Mouse (Mus musculus) C2C12 (cell line): Measurements from ENCODE around the gene Spint4. TPM values are rescaled to one million over a fixed set of nuclear protein-coding genes. Genes with fewer than 3 reads are reported as not detected.
"Not testable (repeated sequence)": the region's sequence is repeated elsewhere in the genome, so short reads cannot be mapped to it uniquely, and the experiment has no call there.

Source experiments
- H3K27me3 ChIP-seq: one replicate; pipeline ENCODE4 v1.6.1; 2011; ENCODE audit not compliant: control insufficient read depth, insufficient read depth, insufficient read length
- H3K36me3 ChIP-seq: one replicate; pipeline ENCODE4 v1.6.1; 2011; ENCODE audit not compliant: control insufficient read depth, insufficient read depth
- H3K4me3 ChIP-seq: one replicate; pipeline ENCODE4 v1.5.1; 2011; ENCODE audit warnings: mild to moderate bottlenecking, control low read depth; ENCODE audit not compliant: poor library complexity, insufficient read depth, severe bottlenecking
- H3K79me2 ChIP-seq: one replicate; pipeline ENCODE4 v1.6.1; 2011; ENCODE audit not compliant: control insufficient read depth, insufficient read depth
- H3K79me3 ChIP-seq: one replicate; pipeline ENCODE4 v1.6.1; 2011; ENCODE audit warnings: low read depth, control low read depth
- H3ac ChIP-seq: one replicate; pipeline ENCODE3; 2011; ENCODE audit warnings: low read depth; ENCODE audit not compliant: control insufficient read depth, insufficient read length
- CEBPB ChIP-seq: IDR thresholded peaks from one replicate; pipeline ENCODE4 v1.6.1; 2011; ENCODE audit warnings: low read depth, mild to moderate bottlenecking, control low read depth, moderate library complexity
- CTCF ChIP-seq: IDR thresholded peaks from one replicate; pipeline ENCODE4 v1.5.1; 2011; ENCODE audit not compliant: control insufficient read depth, insufficient read depth, insufficient read length
- FOSL1 ChIP-seq: IDR thresholded peaks from one replicate; pipeline ENCODE4 v1.8.0; 2011; ENCODE audit warnings: mild to moderate bottlenecking, low read length; ENCODE audit not compliant: poor library complexity, insufficient read depth, severe bottlenecking
- MAX ChIP-seq: IDR thresholded peaks from one replicate; pipeline ENCODE4 v1.6.1; 2011; ENCODE audit warnings: mild to moderate bottlenecking, control low read depth
- MYOD1 ChIP-seq: IDR thresholded peaks from one replicate; pipeline ENCODE4 v1.6.1; 2011; ENCODE audit warnings: low read depth; ENCODE audit not compliant: control insufficient read depth, insufficient read length
- MYOG ChIP-seq: IDR thresholded peaks from one replicate; pipeline ENCODE4 v1.6.1; 2011; ENCODE audit not compliant: control insufficient read depth, insufficient read length; ENCODE audit errors: extremely low read depth
- USF1 ChIP-seq: IDR thresholded peaks from one replicate; pipeline ENCODE4 v1.6.1; 2011; ENCODE audit warnings: low read depth, mild to moderate bottlenecking, control low read depth, moderate library complexity
- polyA plus RNA-seq: library from polyadenylated mRNA; unstranded; fragments of >200 nt; fragmentation: generic; extraction: Trizol; gene quantifications from one replicate; pipeline ENCODE4 v1.2.1, GENCODE M21; 2012; ENCODE audit warnings: missing spikeins

The Spint4 gene
- polyA plus RNA-seq, 1 experiment: not detected

GRCm38 (mm10) chr2:164701761-164702160 lies 3.5 kb downstream of the Spint4 start:
- Histone ChIP-seq H3K36me3 (no peaks in the 10 kb centered on the region), H3ac (no peak overlapping the region), H3K4me3 (no peak overlapping the region), H3K79me3 (no peaks in the 10 kb centered on the region), H3K79me2 (no peaks in the 10 kb centered on the region), H3K27me3 (peaks cover 16% of the 10 kb centered on the region)
- TF ChIP-seq MAX (no peak), CEBPB (no peak), FOSL1 (peak; percentile 28)

DNA sequence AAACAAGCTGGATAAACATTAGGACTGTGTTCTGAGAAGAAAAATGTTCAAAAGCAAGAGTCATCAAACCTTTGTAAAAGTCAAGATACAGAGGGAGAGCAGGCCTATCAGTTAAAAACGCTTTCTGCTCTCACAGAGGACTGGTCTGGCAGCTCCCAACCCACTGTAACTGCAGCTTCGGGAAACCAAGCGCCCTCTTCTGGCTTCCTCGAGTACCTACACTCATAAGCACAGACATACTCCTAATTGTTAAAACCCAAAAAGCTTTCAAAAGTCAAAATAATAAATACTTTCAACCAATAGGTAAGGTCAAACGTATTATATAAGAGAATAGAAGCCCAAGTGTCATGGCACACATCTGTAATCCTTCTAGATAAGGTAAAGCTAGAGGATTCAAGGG lies 5.9 kb downstream of the Spint4 start:
- no peak overlapping the region for H3ac ChIP-seq
- TF ChIP-seq USF1 (no peak), MYOG (no peak), FOSL1 (no peak), CEBPB (no peak), MYOD1 (no peak), CTCF (no peak), MAX (no peak)
- no peaks in the 10 kb centered on the region for H3K36me3 ChIP-seq
- H3K79me3 ChIP-seq: no peaks in the 10 kb centered on the region
- no peak overlapping the region for H3K4me3 ChIP-seq
- H3K79me2 ChIP-seq: no peaks in the 10 kb centered on the region
- H3K27me3 ChIP-seq: peaks cover 20% of the 10 kb centered on the region

- no peak for TF ChIP-seq FOSL1
- TF ChIP-seq USF1: no peak
- TF ChIP-seq MAX: no peak
- no peak for TF ChIP-seq MYOG
- TF ChIP-seq CTCF: no peak
- no peak for TF ChIP-seq MYOD1
- no peak for TF ChIP-seq CEBPB
- Histone ChIP-seq H3K27me3 (peaks cover 21% of the 10 kb centered on the region), H3K4me3 (no peak overlapping the region), H3K79me2 (no peaks in the 10 kb centered on the region), H3ac (no peak overlapping the region), H3K36me3 (no peaks in the 10 kb centered on the region), H3K79me3 (no peaks in the 10 kb centered on the region)
These were observed 7.0 kb downstream of the Spint4 start for GRCm38 (mm10) chr2:164705328-164705727.

DNA sequence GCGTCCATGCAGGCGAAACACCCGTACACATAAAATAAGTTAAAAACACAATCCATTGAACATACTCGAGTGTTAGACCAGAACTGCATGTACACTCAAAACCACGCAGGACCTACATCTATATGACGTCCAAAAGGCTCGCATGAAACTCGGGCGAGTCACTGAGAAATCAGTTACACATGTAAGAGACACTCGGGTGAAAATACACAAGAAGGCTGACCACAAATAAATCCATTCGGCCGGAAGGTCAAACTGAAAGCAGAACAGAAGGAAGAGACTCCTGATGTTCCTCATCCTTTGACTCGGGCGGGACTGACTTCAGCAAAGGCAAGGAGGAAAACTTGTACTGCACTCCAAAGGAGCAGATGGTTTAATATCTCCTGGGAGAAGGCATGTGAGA lies 7.7 kb downstream of the Spint4 start:
- no peaks in the 10 kb centered on the region for H3K79me3 ChIP-seq
- H3K79me2 ChIP-seq: no peaks in the 10 kb centered on the region
- no peak overlapping the region for H3K4me3 ChIP-seq
- no peaks in the 10 kb centered on the region for H3K36me3 ChIP-seq
- no peak overlapping the region for H3ac ChIP-seq
- TF ChIP-seq MAX (no peak), MYOD1 (no peak), CEBPB (no peak), USF1 (no peak), CTCF (no peak), MYOG (no peak), FOSL1 (no peak)
- H3K27me3 ChIP-seq: peaks cover 21% of the 10 kb centered on the region

DNA sequence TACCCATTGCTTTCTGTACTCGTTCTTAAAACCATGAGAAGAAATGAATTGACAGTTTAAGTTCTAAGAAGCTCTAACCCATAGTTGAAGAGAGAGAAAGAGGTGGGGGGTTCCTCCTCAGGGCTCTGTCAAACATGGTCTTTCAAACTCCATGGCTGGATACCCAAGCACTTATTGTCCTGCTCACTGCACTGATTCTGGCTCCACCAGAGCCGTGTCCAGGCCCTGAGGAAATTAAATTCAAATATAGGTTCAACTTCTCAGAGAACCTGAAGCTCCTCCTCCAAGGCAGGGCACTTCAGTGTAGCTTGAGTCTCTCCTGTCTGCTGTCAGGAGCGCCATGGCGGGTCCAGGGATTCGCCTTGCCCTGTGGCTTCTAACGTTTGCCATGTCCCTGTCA lies 16.7 kb downstream of the Spint4 start, which contains the start of gene Spint5:
Spint5 (plus strand) TSS at position 301 of the 400 bp plus-strand sequence.
- Histone ChIP-seq H3K4me3 (no peak within 1 kb of the TSS), H3K36me3 (no peaks in the 10 kb centered on the region), H3K79me3 (no peaks in the 10 kb centered on the region), H3K27me3 (peaks cover 23% of the 10 kb centered on the region), H3ac (no peak within 1 kb of the TSS), H3K79me2 (no peaks in the 10 kb centered on the region)
- TF ChIP-seq MAX: no peak

DNA sequence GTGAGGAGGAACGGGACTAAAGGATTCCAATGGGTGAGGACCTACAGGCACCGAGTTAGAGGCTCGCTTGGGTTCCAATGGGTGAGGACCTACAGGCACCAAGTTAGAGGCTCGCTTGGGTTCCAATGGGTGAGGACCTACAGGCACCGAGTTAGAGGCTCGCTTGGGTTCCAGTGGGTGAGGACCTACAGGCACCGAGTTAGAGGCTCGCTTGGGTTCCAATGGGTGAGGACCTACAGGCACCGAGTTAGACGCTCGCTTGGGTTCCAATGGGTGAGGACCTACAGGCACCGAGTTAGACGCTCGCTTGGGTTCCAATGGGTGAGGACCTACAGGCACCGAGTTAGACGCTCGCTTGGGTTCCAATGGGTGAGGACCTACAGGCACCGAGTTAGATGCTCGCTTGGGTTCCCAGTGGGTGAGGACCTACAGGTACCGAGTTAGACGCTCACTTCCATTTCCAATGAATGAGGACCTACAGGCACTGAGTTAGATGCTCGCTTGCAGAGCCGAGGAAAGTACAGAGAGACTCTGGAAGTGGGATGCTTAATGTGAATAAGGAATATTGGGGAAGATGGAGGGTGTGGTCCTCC lies 18.0 kb downstream of the Spint4 start:
- H3K36me3 ChIP-seq: not testable (repeated sequence)

DNA sequence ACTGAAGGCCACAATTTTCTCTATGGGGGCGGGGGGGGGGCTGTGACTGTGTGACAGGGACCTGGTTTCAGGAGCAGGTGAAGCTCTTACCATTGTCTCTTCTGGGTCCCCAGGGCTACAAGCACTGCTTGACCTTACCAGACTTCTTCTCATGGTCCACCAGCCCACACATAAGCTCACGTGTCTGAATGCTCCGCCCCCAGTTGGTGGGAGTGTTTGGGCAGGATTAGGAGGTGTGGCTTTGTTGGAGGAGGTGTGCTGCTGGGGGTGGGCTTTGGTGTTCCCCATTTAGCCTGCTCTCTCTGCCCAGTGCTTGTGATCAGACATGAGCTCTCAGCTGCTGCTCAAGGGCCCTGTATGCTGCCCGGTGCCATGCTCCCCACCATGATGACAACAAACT lies 25.0 kb downstream of the Spint4 start:
- Histone ChIP-seq H3K27me3 (peaks cover 30% of the 10 kb centered on the region), H3K79me3 (no peaks in the 10 kb centered on the region), H3K36me3 (no peaks in the 10 kb centered on the region), H3K4me3 (no peak overlapping the region), H3K79me2 (no peaks in the 10 kb centered on the region), H3ac (no peak overlapping the region)
- TF ChIP-seq USF1: no peak

More for the DNA sequence above, 18.0 kb downstream of the Spint4 start:
- H3K79me3 ChIP-seq, H3K4me3 ChIP-seq, H3ac ChIP-seq, H3K79me2 ChIP-seq: not testable (repeated sequence)
- peaks cover 33% of the 10 kb centered on the region for H3K27me3 ChIP-seq
